Mouse (Mus musculus): ENCODE data around the gene Bnip1. TPM values are rescaled to one million over a fixed set of nuclear protein-coding genes. Genes with fewer than 3 reads are reported as not detected.
A peak's percentile ranks its signal among the peaks of the same experiment; 100 is the strongest.

Bnip1 gene
- polyA plus RNA-seq, 1 experiment from 2014 or later, result 31.0 TPM

GRCm38 (mm10) chr17:26836786-26837545, 56.1 kb downstream of the Bnip1 start:
- Histone ChIP-seq H3K9ac (no peak overlapping the region), H3K27ac (no peak overlapping the region), H3K4me1 (no peaks in the 10 kb centered on the region), H3K4me2 (no peak overlapping the region), H3K4me3 (no peak overlapping the region), H3K9me3 (replicated peaks) (no peaks in the 10 kb centered on the region), H3K27me3 (replicated peaks) (peaks cover 98% of the 10 kb centered on the region), H3K36me3 (no peaks in the 10 kb centered on the region)
- no peak for ATAC-seq
- 9% methylated on average over 19 of the region's 19 CpGs for WGBS (ENCODE audit: insufficient replicate concordance)

DNA sequence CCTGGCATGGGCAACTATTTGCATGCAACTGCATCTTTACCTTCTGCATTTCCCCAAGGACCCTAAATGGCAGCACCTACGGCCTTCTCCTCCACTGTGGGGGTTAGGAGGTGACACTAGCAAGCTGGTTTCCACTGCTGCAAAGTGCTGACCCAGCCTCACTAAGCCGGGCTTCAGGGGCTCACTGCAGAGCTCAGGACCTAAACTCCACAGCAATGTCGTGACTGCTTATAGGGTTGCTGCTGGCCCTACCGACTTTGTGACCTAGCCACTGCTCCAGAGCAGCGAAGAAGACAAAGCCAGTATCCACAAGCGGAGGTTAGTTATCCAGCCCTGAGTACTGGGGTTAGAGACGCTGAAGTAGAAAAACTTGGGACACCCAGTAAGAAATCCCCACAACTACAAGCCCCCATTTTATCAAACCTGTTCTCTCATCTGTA, 56.7 kb downstream of the Bnip1 start:
- Histone ChIP-seq H3K4me1 (no peaks in the 10 kb centered on the region), H3K9me3 (replicated peaks) (no peaks in the 10 kb centered on the region), H3K36me3 (no peaks in the 10 kb centered on the region), H3K4me3 (no peak overlapping the region), H3K27me3 (replicated peaks) (peaks cover 98% of the 10 kb centered on the region), H3K4me2 (no peak overlapping the region), H3K9ac (no peak overlapping the region), H3K27ac (no peak overlapping the region)
- no peak for ATAC-seq
- 9% methylated on average over 7 of the region's 7 CpGs for WGBS (ENCODE audit: insufficient replicate concordance)

DNA sequence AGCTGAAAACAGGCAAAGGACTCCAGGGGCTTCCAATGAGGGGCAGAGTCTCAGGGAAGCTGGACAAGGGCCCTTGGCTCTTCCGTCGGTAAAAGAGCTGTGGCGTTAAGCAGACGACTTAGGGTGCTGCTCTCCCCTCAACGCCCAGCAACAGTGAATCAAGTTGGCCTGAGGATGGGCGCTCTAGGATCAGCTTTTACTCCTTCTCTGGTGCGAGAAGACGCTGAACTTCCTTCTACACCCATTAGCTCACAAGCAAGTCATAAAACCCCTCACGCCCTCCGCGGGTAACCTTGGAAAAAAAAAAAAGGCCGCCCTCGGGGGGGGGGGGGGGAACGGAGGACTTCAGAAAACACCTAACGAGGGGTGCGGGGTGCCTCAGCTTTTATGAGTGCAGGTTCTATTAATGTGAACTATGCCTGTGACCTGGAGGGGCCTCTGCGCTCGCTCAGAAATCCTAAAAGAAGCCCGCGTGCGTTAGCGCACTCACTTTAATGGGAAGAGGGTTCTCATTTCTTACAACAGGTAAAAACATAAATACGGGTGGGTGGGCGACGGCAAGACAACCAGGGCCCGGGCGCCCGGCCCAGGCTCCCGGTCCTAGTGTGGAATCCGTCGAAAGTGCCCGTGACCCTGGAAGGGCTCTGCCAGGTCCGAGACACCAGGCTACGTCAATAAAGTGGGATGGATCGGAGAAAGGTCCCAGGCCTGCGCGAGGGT, 57.5 kb downstream of the Bnip1 start:
- Histone ChIP-seq H3K9me3 (replicated peaks) (no peaks in the 10 kb centered on the region), H3K36me3 (no peaks in the 10 kb centered on the region), H3K9ac (no peak overlapping the region), H3K4me3 (no peak overlapping the region), H3K4me1 (no peaks in the 10 kb centered on the region), H3K27me3 (replicated peaks) (peaks cover 100% of the 10 kb centered on the region), H3K27ac (no peak overlapping the region), H3K4me2 (no peak overlapping the region)
- no peak for ATAC-seq
- 6% methylated on average over 35 of the region's 37 CpGs for WGBS (ENCODE audit: insufficient replicate concordance)

- Histone ChIP-seq H3K36me3 (no peaks in the 10 kb centered on the region), H3K4me1 (no peaks in the 10 kb centered on the region), H3K9me3 (replicated peaks) (no peaks in the 10 kb centered on the region), H3K4me3 (peak overlapping the region; percentile 27), H3K4me2 (peak overlapping the region; percentile 19; the same call in 1 of the 2 replicates), H3K27me3 (replicated peaks) (peaks cover 100% of the 10 kb centered on the region), H3K27ac (no peak overlapping the region), H3K9ac (no peak overlapping the region)
- WGBS (ENCODE audit: insufficient replicate concordance), result 2% methylated on average over 87 of the region's 87 CpGs
- no peak for ATAC-seq
These were observed 58.2 kb downstream of the Bnip1 start for GRCm38 (mm10) chr17:26838911-26839717.

DNA sequence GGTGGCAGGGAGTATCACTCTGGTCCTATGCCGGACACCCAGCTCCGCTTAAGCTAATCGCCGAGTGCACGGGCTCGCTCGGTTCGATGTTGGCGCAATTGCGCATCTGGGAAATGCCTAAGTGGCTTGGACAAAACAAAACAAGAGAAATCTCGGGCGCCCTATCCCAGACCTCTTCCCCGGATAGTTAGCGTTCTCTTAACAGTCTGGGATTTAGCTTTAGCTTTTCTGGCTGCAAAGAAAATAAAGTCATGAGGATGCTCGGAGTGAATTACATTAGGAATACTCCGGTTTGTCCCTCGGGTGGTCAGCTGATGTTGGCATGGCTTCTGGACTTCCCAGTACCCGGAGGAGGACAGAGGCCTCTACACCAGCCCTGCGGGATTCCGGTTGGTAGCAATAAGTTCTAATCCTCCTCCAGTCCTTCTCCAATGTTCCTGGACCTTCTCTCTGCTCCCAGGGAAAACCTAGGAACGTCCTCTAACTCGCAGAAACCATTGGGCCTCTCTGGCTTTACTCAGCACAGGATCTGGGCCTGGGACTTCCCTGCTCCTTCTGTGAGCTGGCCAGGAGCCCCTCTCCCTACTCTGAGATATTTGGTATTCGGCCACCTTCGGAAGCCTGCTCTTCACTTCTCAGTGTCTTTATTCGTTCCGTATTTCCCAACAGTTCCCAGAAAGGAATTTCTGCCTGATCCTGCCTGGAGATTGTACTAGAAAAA, 59.0 kb downstream of the Bnip1 start:
- Histone ChIP-seq H3K36me3 (no peaks in the 10 kb centered on the region), H3K4me3 (0 out of 2 replicates have a peak overlapping the region, but pooled peaks have one; percentile 27), H3K4me1 (no peaks in the 10 kb centered on the region), H3K27me3 (replicated peaks) (peaks cover 100% of the 10 kb centered on the region), H3K9me3 (replicated peaks) (no peaks in the 10 kb centered on the region), H3K9ac (no peak overlapping the region), H3K4me2 (peak overlapping the region; percentile 19; the same call in 1 of the 2 replicates), H3K27ac (no peak overlapping the region)
- no peak for ATAC-seq
- 4% methylated on average over 26 of the region's 26 CpGs for WGBS (ENCODE audit: insufficient replicate concordance)

DNA sequence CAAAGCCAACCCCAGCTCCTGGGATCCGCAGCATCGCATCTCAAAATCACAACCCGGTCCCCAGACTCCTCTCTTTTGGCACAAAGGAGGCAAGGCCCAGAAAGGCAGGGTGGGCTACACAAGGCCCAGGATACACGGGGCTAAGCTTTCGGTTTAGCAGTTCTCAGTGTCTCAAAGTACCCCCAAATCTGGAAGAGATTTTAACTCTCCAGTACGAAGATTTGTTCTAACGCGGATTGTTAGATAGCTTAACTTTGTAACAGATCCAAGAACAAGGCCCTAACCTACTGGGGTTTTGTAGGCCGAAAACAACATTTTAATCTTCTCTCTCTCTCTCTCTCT, 59.5 kb downstream of the Bnip1 start:
- Histone ChIP-seq H3K27me3 (replicated peaks) (peaks cover 100% of the 10 kb centered on the region), H3K36me3 (no peaks in the 10 kb centered on the region), H3K9ac (no peak overlapping the region), H3K27ac (no peak overlapping the region), H3K4me3 (no peak overlapping the region), H3K9me3 (replicated peaks) (no peaks in the 10 kb centered on the region), H3K4me1 (no peaks in the 10 kb centered on the region), H3K4me2 (no peak overlapping the region)
- no peak for ATAC-seq
- WGBS (ENCODE audit: insufficient replicate concordance), result 10% methylated on average over 9 of the region's 9 CpGs

DNA sequence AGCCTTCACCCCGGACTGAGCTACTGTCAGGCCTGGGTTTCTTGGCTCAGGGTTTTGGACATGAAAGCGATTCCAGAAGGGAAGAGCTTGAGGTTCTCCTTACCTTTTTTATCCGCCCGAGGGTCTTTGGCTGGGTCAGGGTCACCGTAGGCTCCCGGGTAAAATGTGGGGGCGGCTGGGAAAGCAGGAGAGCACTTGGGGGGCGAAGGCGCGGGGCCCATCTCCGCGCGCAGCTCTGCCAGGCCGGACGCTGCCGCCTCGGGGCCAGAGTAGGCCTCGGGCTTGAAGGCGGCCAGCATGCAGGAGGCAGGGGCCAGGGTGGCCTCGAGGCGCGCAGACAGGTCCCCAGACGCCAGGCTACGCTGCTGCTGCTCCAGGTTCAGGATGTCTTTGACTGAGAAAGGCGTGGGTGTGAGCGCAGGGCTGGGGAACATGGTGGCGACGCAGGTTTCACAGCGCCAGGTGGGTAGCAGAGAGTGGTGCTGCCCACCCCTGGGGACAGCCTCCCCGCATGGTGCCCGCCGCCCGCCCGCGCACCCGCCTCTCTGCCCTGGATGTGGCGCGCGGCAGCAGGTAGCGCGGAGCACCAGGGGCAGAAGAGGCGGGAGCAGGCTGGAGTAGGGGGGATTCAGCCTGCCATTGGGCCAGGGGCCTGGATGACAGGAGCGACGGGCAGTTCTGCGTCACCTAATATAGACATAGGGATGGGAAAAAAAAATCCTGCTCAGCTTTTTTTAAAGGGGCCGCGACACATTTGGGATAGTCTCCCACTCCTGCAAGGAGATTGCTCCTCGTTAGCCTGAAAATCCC, 60.3 kb downstream of the Bnip1 start:
- Histone ChIP-seq H3K9me3 (replicated peaks) (no peaks in the 10 kb centered on the region), H3K27me3 (replicated peaks) (peaks cover 99% of the 10 kb centered on the region), H3K36me3 (no peaks in the 10 kb centered on the region), H3K4me1 (no peaks in the 10 kb centered on the region), H3K27ac (no peak overlapping the region), H3K4me2 (no peak overlapping the region), H3K9ac (no peak overlapping the region), H3K4me3 (no peak overlapping the region)
- ATAC-seq, result no peak
- 3% methylated on average over 46 of the region's 48 CpGs for WGBS (ENCODE audit: insufficient replicate concordance)

- H3K4me2 ChIP-seq, result no peak overlapping the region
- no peaks in the 10 kb centered on the region for H3K36me3 ChIP-seq
- H3K27me3 ChIP-seq (replicated peaks), result peaks cover 96% of the 10 kb centered on the region
- 7% methylated on average over 5 of the region's 5 CpGs for WGBS (ENCODE audit: insufficient replicate concordance)
- no peak for ATAC-seq
- H3K27ac ChIP-seq, result no peak overlapping the region
- no peaks in the 10 kb centered on the region for H3K9me3 ChIP-seq (replicated peaks)
- no peak overlapping the region for H3K4me3 ChIP-seq
- H3K4me1 ChIP-seq, result no peaks in the 10 kb centered on the region
- no peak overlapping the region for H3K9ac ChIP-seq
These were observed 61.1 kb downstream of the Bnip1 start for GRCm38 (mm10) chr17:26841981-26842380.

Other genes starting within 250 kb of the Bnip1 start
- 44.6 and 45.7 TPM in 2 replicates for gene Ergic1, start 219.6 kb upstream of the Bnip1 start, polyA plus RNA-seq (2016; fragmentation: Nextera tagmentation; extraction: Ambion mirVana)
- 28.6 and 28.7 TPM in 2 replicates for gene Dusp1, start 218.9 kb upstream of the Bnip1 start, polyA plus RNA-seq (2016; fragmentation: Nextera tagmentation; extraction: Ambion mirVana)
- gene Atp6v0e, start 117.8 kb upstream of the Bnip1 start, polyA plus RNA-seq (2016; fragmentation: Nextera tagmentation; extraction: Ambion mirVana), result 177 and 179 TPM in 2 replicates
- gene Crebrf, start 65.4 kb upstream of the Bnip1 start, polyA plus RNA-seq (2016; fragmentation: Nextera tagmentation; extraction: Ambion mirVana), result 1.7 and 2.1 TPM in 2 replicates
- 0.13 and 0.19 TPM in 2 replicates for gene Nkx2-5, start 63.9 kb downstream of the Bnip1 start, polyA plus RNA-seq (2016; fragmentation: Nextera tagmentation; extraction: Ambion mirVana)
- gene Kifc5b, start 136.0 kb downstream of the Bnip1 start, polyA plus RNA-seq (2016; fragmentation: Nextera tagmentation; extraction: Ambion mirVana), result 6.6 and 8.1 TPM in 2 replicates
- 2.7 TPM in 2 replicates for gene Phf1, start 152.0 kb downstream of the Bnip1 start, polyA plus RNA-seq (2016; fragmentation: Nextera tagmentation; extraction: Ambion mirVana)
- 119 and 129 TPM in 2 replicates for gene Cuta, start 158.5 kb downstream of the Bnip1 start, polyA plus RNA-seq (2016; fragmentation: Nextera tagmentation; extraction: Ambion mirVana)
- 0.29 and 0.36 TPM in 2 replicates for gene Syngap1, start 160.2 kb downstream of the Bnip1 start, polyA plus RNA-seq (2016; fragmentation: Nextera tagmentation; extraction: Ambion mirVana)
- 8.9 and 9.2 TPM in 2 replicates for gene Zbtb9, start 192.1 kb downstream of the Bnip1 start, polyA plus RNA-seq (2016; fragmentation: Nextera tagmentation; extraction: Ambion mirVana)
- gene Bak1, start 247.9 kb downstream of the Bnip1 start, polyA plus RNA-seq (2016; fragmentation: Nextera tagmentation; extraction: Ambion mirVana), result 2.7 and 3.2 TPM in 2 replicates